Mouse (Mus musculus) bone marrow macrophage, adult 2 months (primary cell): ENCODE measurements around the gene Rpap3. TPM values are rescaled to one million over a fixed set of nuclear protein-coding genes. Genes with fewer than 3 reads are reported as not detected.
"Not testable (repeated sequence)": the region's sequence is repeated elsewhere in the genome, so short reads cannot be mapped to it uniquely, and the experiment has no call there.

ENCODE experiments used
- H3K27ac ChIP-seq: 2 replicates; pipeline ENCODE4 v1.5.1; 2012; ENCODE audit warnings: low read depth, low read length; ENCODE audit not compliant: insufficient read depth
- H3K4me1 ChIP-seq: 2 replicates; pipeline ENCODE4 v1.6.1; 2012; ENCODE audit warnings: low read length; ENCODE audit not compliant: control insufficient read depth, insufficient read depth
- H3K4me3 ChIP-seq: 2 replicates; pipeline ENCODE4 v1.5.1; 2012; ENCODE audit warnings: mild to moderate bottlenecking, low read length, moderate library complexity; ENCODE audit not compliant: insufficient read depth
- CTCF ChIP-seq: IDR thresholded peaks from 2 replicates; pipeline ENCODE4 v1.5.1; 2012; ENCODE audit warnings: low read depth, mild to moderate bottlenecking, low read length, moderate library complexity
- POLR2A ChIP-seq: IDR thresholded peaks from 2 replicates; pipeline ENCODE4 v1.6.1; 2012; ENCODE audit warnings: mild to moderate bottlenecking, low read depth, low read length, borderline replicate concordance
- polyA plus RNA-seq: library from polyadenylated mRNA; stranded (reverse); fragments of >200 nt; gene quantifications from 2 replicates; pipeline ENCODE4 v1.2.4, GENCODE M21; 2012; ENCODE audit not compliant: missing spikeins, insufficient read depth, insufficient read length

The Rpap3 gene
- polyA plus RNA-seq, 1 experiment, result 10.4 TPM

DNA sequence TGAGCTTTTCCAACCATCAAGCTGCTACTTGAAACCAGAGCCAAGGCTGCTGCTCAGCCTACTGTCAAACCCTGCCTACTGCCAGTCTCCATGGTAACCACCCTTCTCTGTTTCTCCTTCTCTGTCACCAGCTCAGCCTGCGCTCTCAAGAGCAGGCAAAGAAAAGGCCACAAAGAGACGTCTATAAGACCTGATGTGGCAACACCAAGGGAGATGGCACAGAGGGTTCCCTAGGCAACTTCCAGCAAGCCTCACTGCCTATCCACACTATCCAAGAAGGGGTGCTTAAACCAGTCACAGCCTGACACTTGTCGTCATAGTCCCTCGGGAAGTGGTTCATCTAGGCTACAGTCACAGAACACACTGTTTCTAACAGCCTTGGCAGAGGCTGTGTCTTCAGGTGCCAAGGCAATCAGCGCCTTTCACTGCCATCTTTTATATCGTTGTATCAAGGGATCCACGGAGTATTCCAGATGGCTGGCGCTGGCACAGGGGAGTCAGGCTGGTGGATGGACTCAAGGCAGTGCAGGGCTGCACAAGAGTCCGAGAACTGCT lies 33.3 kb downstream of the Rpap3 start:
- peak overlapping the region; percentile 37 for H3K27ac ChIP-seq
- peaks cover 15% of the 10 kb centered on the region for H3K4me1 ChIP-seq
- no peak for TF ChIP-seq CTCF
- H3K4me3 ChIP-seq, result no peak overlapping the region

- peaks cover 15% of the 10 kb centered on the region for H3K4me1 ChIP-seq
- no peak for TF ChIP-seq CTCF
Observed at GRCm38 (mm10) chr15:97670554-97670953, 35.1 kb downstream of the Rpap3 start.

GRCm38 (mm10) chr15:97668158-97668877 lies 37.3 kb downstream of the Rpap3 start:
- not testable (repeated sequence) for H3K4me3 ChIP-seq, H3K27ac ChIP-seq
- peaks cover 11% of the 10 kb centered on the region for H3K4me1 ChIP-seq

More at GRCm38 (mm10) chr15:97670554-97670953, 35.1 kb downstream of the Rpap3 start:
- Histone ChIP-seq H3K27ac (no peak overlapping the region), H3K4me3 (no peak overlapping the region)

DNA sequence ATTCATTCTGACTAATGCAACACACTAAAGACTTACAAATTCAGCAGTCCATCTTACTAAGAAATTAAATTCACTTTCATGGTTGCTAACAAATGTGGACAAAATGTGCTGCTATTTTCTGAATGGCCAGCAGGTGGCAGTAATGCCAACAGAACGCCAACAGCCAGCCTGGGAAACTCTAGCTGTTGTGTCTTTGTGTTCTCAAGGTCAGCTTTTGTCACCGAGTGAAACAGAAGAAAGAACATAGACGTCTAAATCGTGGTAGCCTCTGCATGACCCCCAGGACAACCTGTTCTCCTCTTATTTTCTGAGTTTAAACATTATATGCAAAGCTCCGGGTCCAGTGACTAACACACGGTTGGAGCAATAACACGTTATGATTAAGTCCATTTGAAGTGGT lies 38.2 kb downstream of the Rpap3 start:
- H3K27ac ChIP-seq, result no peak overlapping the region
- TF ChIP-seq POLR2A (no peak), CTCF (peak; percentile 70)
- H3K4me1 ChIP-seq, result peaks cover 5% of the 10 kb centered on the region

DNA sequence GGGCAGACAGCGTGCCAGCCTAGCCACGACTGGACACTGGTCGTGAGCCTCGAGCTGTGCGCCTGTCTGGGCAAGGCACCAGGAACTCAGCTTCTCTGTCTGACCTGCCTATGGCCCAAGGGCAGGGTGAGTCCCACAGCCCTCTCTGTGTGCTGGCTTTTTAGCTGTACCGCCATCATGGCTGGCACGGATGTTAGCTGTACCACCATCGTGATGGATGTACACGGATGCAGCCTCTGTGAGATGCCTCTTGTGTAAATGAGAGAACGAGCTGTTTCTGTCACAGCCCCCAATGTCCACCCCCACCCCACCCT lies 39.2 kb downstream of the Rpap3 start:
- H3K4me3 ChIP-seq, result no peak overlapping the region
- no peak for TF ChIP-seq POLR2A
- TF ChIP-seq CTCF, result no peak
- H3K4me1 ChIP-seq, result no peaks in the 10 kb centered on the region; the same call in 1 of the 2 replicates
- no peak overlapping the region for H3K27ac ChIP-seq

More for the DNA sequence above, 38.2 kb downstream of the Rpap3 start:
- H3K4me3 ChIP-seq, result no peak overlapping the region

GRCm38 (mm10) chr15:97665770-97666456 lies 39.7 kb downstream of the Rpap3 start:
- TF ChIP-seq POLR2A, result no peak
- TF ChIP-seq CTCF, result no peak
- Histone ChIP-seq H3K4me3 (no peak overlapping the region), H3K27ac (no peak overlapping the region), H3K4me1 (no peaks in the 10 kb centered on the region; the same call in 1 of the 2 replicates)

- no peaks in the 10 kb centered on the region; the same call in 1 of the 2 replicates for H3K4me1 ChIP-seq
- H3K4me3 ChIP-seq, result no peak overlapping the region
- no peak overlapping the region for H3K27ac ChIP-seq
- TF ChIP-seq CTCF (peak; percentile 64; the same call in 1 of the 2 replicates), POLR2A (no peak)
Observed at GRCm38 (mm10) chr15:97664981-97665668, 40.5 kb downstream of the Rpap3 start.

DNA sequence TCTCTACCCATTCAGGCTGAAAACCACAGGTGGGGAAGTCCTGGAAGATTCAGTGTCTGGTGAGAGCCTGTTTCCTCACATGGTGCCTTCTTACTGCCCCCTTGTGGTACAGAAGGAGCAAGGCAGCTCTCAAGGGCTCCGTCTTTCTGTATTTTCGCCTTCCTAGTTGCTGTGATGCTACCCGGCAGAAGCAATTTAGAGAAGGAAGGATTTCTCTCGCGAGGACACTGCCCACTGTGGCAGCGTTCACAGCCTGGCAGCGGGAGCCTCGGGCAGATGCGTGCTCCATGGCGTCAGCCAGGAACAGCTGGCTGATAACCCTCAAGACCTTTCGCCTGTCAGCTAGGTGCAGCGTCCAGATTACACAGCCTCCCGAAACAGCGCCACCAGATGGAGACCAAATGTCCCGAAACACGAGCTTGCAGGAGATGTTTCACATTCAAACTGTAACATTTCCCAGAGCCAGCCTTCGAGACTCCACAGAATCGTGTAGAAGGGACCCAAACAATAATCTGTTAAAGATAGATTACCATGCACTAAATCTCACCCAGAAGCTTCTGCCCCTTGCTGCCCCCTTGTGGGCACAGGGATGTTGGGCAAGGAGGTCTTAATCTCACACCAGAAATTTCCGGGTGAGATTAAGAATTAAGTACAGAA lies 41.7 kb downstream of the Rpap3 start:
- Histone ChIP-seq H3K4me3 (peak overlapping the region; percentile 62), H3K4me1 (no peaks in the 10 kb centered on the region; the same call in 1 of the 2 replicates), H3K27ac (no peak overlapping the region)
- TF ChIP-seq CTCF (peak; percentile 98), POLR2A (no peak)

DNA sequence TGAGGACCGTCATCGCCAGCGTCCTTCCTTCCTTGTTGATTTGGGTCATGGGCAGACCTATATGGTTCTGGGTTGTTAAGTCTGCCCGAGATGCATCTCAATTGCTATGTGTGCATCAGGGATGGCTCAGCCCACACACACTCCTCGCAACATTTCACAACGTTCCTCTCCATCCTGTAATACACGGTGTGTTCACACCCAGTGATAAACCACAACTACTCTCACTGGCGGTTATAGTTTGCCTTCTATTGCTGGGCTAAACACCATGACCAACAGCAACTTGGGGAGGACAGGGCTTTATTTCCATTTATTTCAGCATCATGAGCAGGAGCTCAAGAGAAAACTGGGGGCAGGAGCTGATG lies 46.9 kb downstream of the Rpap3 start:
- TF ChIP-seq POLR2A (no peak), CTCF (no peak)
- H3K27ac ChIP-seq, result no peak overlapping the region
- H3K4me1 ChIP-seq, result no peaks in the 10 kb centered on the region

More for the DNA sequence above, 46.9 kb downstream of the Rpap3 start:
- no peak overlapping the region for H3K4me3 ChIP-seq
